Mouse (Mus musculus) bone marrow macrophage, adult 2 months (primary cell): ENCODE measurements around the gene Flii. TPM values are rescaled to one million over a fixed set of nuclear protein-coding genes. Genes with fewer than 3 reads are reported as not detected.
A peak's percentile ranks its signal among the peaks of the same experiment; 100 is the strongest.

Source experiments
- H3K27ac ChIP-seq: 2 replicates; pipeline ENCODE4 v1.5.1; 2012; ENCODE audit warnings: low read depth, low read length; ENCODE audit not compliant: insufficient read depth
- H3K4me1 ChIP-seq: 2 replicates; pipeline ENCODE4 v1.6.1; 2012; ENCODE audit warnings: low read length; ENCODE audit not compliant: control insufficient read depth, insufficient read depth
- H3K4me3 ChIP-seq: 2 replicates; pipeline ENCODE4 v1.5.1; 2012; ENCODE audit warnings: mild to moderate bottlenecking, low read length, moderate library complexity; ENCODE audit not compliant: insufficient read depth
- CTCF ChIP-seq: IDR thresholded peaks from 2 replicates; pipeline ENCODE4 v1.5.1; 2012; ENCODE audit warnings: low read depth, mild to moderate bottlenecking, low read length, moderate library complexity
- POLR2A ChIP-seq: IDR thresholded peaks from 2 replicates; pipeline ENCODE4 v1.6.1; 2012; ENCODE audit warnings: mild to moderate bottlenecking, low read depth, low read length, borderline replicate concordance
- polyA plus RNA-seq: library from polyadenylated mRNA; stranded (reverse); fragments of >200 nt; gene quantifications from 2 replicates; pipeline ENCODE4 v1.2.4, GENCODE M21; 2012; ENCODE audit not compliant: missing spikeins, insufficient read depth, insufficient read length

Flii gene
- polyA plus RNA-seq, 1 experiment, result 144 TPM

DNA sequence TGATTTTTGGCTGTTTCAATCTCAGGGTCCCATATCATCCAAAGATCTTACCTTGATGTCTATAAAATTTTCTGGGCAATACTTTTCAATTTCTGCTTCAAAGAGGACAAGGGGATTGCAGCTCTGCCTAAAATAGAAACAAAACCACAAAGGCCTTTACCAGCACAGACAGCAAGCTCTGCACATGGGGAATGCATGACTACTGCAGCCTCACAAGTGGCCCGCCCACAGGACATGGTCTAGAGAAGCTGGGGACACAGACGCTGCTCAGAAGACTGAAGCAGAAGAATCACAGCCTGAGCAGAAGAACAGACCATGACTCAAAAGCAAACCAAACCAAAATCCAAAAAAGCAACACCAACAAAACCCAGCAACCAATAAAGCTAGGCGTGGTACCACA lies 34.6 kb upstream of the Flii start:
- H3K27ac ChIP-seq, result peak overlapping the region; percentile 79
- peaks cover 21% of the 10 kb centered on the region for H3K4me1 ChIP-seq
- TF ChIP-seq POLR2A (no peak), CTCF (no peak)
- H3K4me3 ChIP-seq, result no peak overlapping the region

DNA sequence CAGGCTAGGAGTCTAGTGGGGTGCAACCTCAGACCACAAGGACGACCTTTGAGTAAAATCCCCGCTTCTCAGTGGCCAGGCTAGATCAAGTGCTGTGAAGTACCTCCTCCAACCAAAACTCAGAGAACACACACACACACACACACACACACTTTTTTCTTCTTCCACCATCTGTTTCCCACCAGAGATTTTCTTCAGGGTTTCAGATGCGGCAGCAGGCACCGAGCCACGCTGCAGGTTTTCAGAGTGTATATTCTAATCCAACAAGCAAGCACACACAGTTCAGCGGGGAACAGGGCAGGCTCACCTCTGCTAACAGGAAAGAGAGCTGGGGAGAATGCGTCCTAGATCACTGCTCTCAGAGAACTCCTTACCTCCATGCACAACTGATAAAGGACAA lies 28.5 kb upstream of the Flii start:
- no peak overlapping the region for H3K27ac ChIP-seq
- H3K4me1 ChIP-seq, result peaks cover 2% of the 10 kb centered on the region
- no peak for TF ChIP-seq POLR2A
- TF ChIP-seq CTCF, result no peak
- H3K4me3 ChIP-seq, result no peak overlapping the region

DNA sequence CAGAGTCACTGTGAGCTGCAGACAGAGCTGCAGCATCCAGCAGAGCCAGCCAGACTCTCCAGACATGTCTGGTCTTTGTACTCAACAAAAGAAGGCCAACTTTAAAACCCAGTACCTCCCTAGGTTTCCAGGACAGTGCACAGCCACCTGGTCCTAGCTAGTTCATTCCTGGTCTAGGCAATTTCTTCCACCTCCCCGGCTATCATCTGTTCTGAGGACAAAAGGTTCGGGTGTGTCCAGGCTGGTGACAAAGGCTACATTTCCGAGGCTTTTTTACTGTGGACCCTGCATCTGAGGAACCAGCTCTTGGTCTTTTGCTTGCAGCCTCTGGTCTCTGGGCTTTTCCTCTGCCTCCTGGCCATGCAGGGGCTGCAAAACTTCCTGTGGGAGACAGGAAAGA lies 13.3 kb upstream of the Flii start:
- Histone ChIP-seq H3K4me1 (no peaks in the 10 kb centered on the region), H3K27ac (no peak overlapping the region), H3K4me3 (no peak overlapping the region)
- TF ChIP-seq CTCF, result no peak
- no peak for TF ChIP-seq POLR2A

- peaks cover 17% of the 10 kb centered on the region for H3K4me1 ChIP-seq
- TF ChIP-seq CTCF (no peak), POLR2A (no peak)
- H3K27ac ChIP-seq, result no peak overlapping the region
- H3K4me3 ChIP-seq, result no peak overlapping the region
These were observed 10.4 kb upstream of the Flii start for GRCm38 (mm10) chr11:60737450-60737849.

DNA sequence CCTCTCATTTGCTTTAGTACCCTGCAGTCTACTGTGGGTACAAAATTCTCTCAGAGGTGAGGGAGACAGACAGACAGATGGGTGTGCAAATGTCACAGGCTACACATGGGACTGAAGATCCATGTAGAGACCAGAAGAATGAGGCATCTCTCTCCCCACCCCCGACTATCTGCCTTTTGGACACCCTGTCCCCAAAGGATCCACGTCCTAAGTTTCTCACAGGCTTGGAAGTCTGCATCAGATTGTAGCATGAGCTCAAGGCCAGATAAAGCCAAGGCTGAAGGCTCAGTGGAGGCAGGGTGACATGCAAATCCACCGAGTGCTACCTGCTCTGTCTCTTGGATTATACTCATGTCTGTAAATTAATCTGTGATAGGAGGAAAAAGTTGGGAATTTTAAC lies 9.4 kb upstream of the Flii start:
- TF ChIP-seq POLR2A, result no peak
- no peak for TF ChIP-seq CTCF
- H3K4me3 ChIP-seq, result no peak overlapping the region
- H3K27ac ChIP-seq, result no peak overlapping the region
- peaks cover 17% of the 10 kb centered on the region for H3K4me1 ChIP-seq

DNA sequence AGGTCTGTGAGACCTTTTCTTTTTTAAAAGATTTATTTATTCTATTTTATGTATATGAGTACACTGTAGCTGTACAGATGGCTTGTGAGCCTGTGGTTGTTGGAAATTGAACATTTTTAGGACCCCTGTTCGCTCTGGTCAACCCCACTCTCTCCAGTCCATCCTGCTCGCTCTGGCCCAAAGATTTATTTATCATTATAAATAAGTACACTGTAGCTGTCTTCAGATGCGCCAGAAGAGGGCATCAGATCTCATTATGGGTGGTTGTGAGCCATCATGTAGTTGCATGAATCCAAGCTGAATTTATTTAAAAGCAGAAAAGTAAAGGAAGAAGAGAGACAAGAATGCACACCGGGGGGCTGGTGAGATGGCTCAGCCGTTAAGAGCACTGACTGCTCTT lies 8.1 kb upstream of the Flii start:
- Histone ChIP-seq H3K27ac (no peak overlapping the region), H3K4me3 (no peak overlapping the region)
- TF ChIP-seq CTCF, result no peak
- no peak for TF ChIP-seq POLR2A

GRCm38 (mm10) chr11:60734206-60734605 lies 7.1 kb upstream of the Flii start:
- H3K27ac ChIP-seq, result 0 out of 2 replicates have a peak overlapping the region, but pooled peaks have one; percentile 38
- peaks cover 26% of the 10 kb centered on the region for H3K4me1 ChIP-seq
- TF ChIP-seq POLR2A (no peak), CTCF (no peak)
- H3K4me3 ChIP-seq, result no peak overlapping the region

More for the DNA sequence above, 8.1 kb upstream of the Flii start:
- H3K4me1 ChIP-seq, result peaks cover 17% of the 10 kb centered on the region

GRCm38 (mm10) chr11:60731251-60731650 lies 4.2 kb upstream of the Flii start:
- H3K27ac ChIP-seq, result no peak overlapping the region
- no peak overlapping the region for H3K4me3 ChIP-seq
- TF ChIP-seq POLR2A (no peak), CTCF (no peak)
- peaks cover 35% of the 10 kb centered on the region for H3K4me1 ChIP-seq

- no peak overlapping the region for H3K4me3 ChIP-seq
- H3K27ac ChIP-seq, result no peak overlapping the region
- TF ChIP-seq CTCF (no peak), POLR2A (no peak)
- peaks cover 39% of the 10 kb centered on the region for H3K4me1 ChIP-seq
These were observed 3.1 kb upstream of the Flii start for GRCm38 (mm10) chr11:60730169-60730568.

DNA sequence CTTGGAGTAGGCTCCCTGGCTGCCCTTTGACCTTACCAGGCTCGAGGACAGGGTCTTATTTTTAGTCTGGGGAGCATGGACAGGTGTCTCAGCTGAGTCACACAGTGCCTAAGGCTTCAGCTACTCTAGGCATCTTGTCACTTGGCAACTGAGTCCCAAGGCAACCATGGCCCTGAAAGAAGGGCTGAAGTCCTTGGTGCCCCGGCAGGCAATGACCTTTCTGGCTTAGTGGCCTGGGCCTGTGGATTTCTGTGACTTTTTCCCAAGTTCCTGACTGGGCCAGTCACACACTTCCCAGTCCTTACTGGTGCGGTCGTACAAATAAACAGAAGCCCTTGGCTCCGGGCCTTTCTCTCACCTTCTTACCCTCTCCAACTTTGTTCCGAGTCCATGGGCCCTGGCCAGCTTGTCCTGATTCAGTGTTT lies 2.2 kb upstream of the Flii start:
- TF ChIP-seq CTCF, result no peak
- no peak for TF ChIP-seq POLR2A
- Histone ChIP-seq H3K4me3 (peak overlapping the region; percentile 99), H3K4me1 (peaks cover 34% of the 10 kb centered on the region), H3K27ac (no peak overlapping the region)

GRCm38 (mm10) chr11:60728260-60728761 lies 1.2 kb upstream of the Flii start, which contains the start of gene Mief2:
Gene Mief2, plus strand, starts transcription at chr11:60728398.
- TF ChIP-seq POLR2A (no peak), CTCF (no peak)
- Histone ChIP-seq H3K4me1 (peaks cover 25% of the 10 kb centered on the region), H3K27ac (peak within 1 kb of the TSS; percentile 71), H3K4me3 (peak within 1 kb of the TSS; percentile 99)
